Mouse (Mus musculus) MEL (cell line): Measurements from ENCODE around the gene 8030474K03Rik. TPM values are rescaled to one million over a fixed set of nuclear protein-coding genes. Genes with fewer than 3 reads are reported as not detected.

Experiments
- DNase-seq: peaks from one replicate; pipeline ENCODE4 v3.0.0; 2011; ENCODE audit warnings: low read depth, low spot score
- H3K27ac ChIP-seq: 2 replicates; pipeline ENCODE4 v1.5.1; 2012; ENCODE audit warnings: low read depth, mild to moderate bottlenecking, control low read depth, low read length, moderate library complexity; ENCODE audit not compliant: control insufficient read depth
- H3K27me3 ChIP-seq, 2 experiments: fragments of 150-350 bp in 1 of 2; sonication (generic) in 1 of 2; 2 replicates each; pipeline ENCODE4 v1.6.1; 2012; ENCODE audit warnings: low read length in 2 of 2, mild to moderate bottlenecking in 2 of 2, improper control_type of control experiment in 1 of 2, moderate library complexity in 1 of 2; ENCODE audit not compliant: insufficient read depth in 2 of 2, control insufficient read depth in 1 of 2
- H3K36me3 ChIP-seq, 2 experiments: 2 replicates each; pipeline ENCODE4 v1.6.1; 2012 to 2014; ENCODE audit warnings: low read length in 2 of 2, improper control_type of control experiment in 1 of 2, inconsistent platforms in 1 of 2, mild to moderate bottlenecking in 1 of 2; ENCODE audit not compliant: insufficient read depth in 2 of 2, control insufficient read depth in 1 of 2
- H3K4me1 ChIP-seq, 2 experiments: fragments of 150-350 bp in 1 of 2; sonication (generic) in 1 of 2; 2 replicates each; pipeline ENCODE4 v1.6.1; 2012; ENCODE audit warnings: low read length in 2 of 2, improper control_type of control experiment in 1 of 2, mild to moderate bottlenecking in 1 of 2; ENCODE audit not compliant: insufficient read depth in 2 of 2, control insufficient read depth in 1 of 2
- H3K4me3 ChIP-seq, 2 experiments: fragments of 150-350 bp in 1 of 2; sonication (generic) in 1 of 2; 2 replicates each; pipeline ENCODE4 v1.5.1; 2012; ENCODE audit warnings: low read depth in 2 of 2, low read length in 2 of 2, mild to moderate bottlenecking in 2 of 2, moderate library complexity in 2 of 2, control low read depth in 1 of 2, improper control_type of control experiment in 1 of 2; ENCODE audit not compliant: control insufficient read depth in 1 of 2, insufficient read depth in 1 of 2
- H3K79me2 ChIP-seq: 2 replicates; pipeline ENCODE4 v1.6.1; 2012; ENCODE audit warnings: mild to moderate bottlenecking, low read length, moderate library complexity; ENCODE audit not compliant: control insufficient read depth, poor library complexity, insufficient read depth
- H3K9ac ChIP-seq: 2 replicates; pipeline ENCODE4 v1.6.1; 2012; ENCODE audit warnings: low read depth, mild to moderate bottlenecking, control low read depth, low read length, moderate library complexity; ENCODE audit not compliant: control insufficient read depth, poor library complexity, severe bottlenecking
- H3K9me3 ChIP-seq: fragments of 150-350 bp; sonication (generic); replicated peaks from 2 replicates; pipeline ENCODE4 v1.6.1; 2012; ENCODE audit warnings: mild to moderate bottlenecking, low read length, improper control_type of control experiment, moderate library complexity; ENCODE audit not compliant: insufficient read depth
- CHD2 ChIP-seq: IDR thresholded peaks from 2 replicates; pipeline ENCODE4 v1.6.1; 2011; ENCODE audit warnings: low read length, improper control_type of control experiment
- ELF1 ChIP-seq: IDR thresholded peaks from 2 replicates; pipeline ENCODE4 v1.6.1; 2014; ENCODE audit warnings: low read depth, mild to moderate bottlenecking, inconsistent platforms, low read length, improper control_type of control experiment, moderate library complexity
- EP300 ChIP-seq, 2 experiments: IDR thresholded peaks; 2 replicates each; pipeline ENCODE4 v1.6.1; 2011; ENCODE audit warnings: improper control_type of control experiment in 2 of 2, low read length in 2 of 2, low read depth in 1 of 2, mild to moderate bottlenecking in 1 of 2
- ETS1 ChIP-seq: IDR thresholded peaks from 2 replicates; pipeline ENCODE4 v1.6.1; 2012; ENCODE audit warnings: low read depth, mild to moderate bottlenecking, inconsistent platforms, low read length, improper control_type of control experiment, moderate library complexity
- GATA1 ChIP-seq: IDR thresholded peaks from 2 replicates; pipeline ENCODE4 v1.6.1; 2011; ENCODE audit warnings: low read depth, low read length, improper control_type of control experiment
- HCFC1 ChIP-seq: IDR thresholded peaks from 2 replicates; pipeline ENCODE4 v1.6.1; 2012; ENCODE audit warnings: low read depth, mild to moderate bottlenecking, inconsistent platforms, low read length, improper control_type of control experiment, moderate library complexity
- KAT2A ChIP-seq: conservative IDR thresholded peaks from 2 replicates; pipeline ENCODE4 v1.6.1; 2012; ENCODE audit warnings: low read depth, low read length, improper control_type of control experiment, inconsistent platforms
- MAFK ChIP-seq: IDR thresholded peaks from 2 replicates; pipeline ENCODE4 v1.6.1; 2011; ENCODE audit warnings: low read depth, mild to moderate bottlenecking, low read length, improper control_type of control experiment, borderline replicate concordance
- MAX ChIP-seq: IDR thresholded peaks from 2 replicates; pipeline ENCODE4 v1.6.1; 2011; ENCODE audit warnings: low read length, improper control_type of control experiment
- MXI1 ChIP-seq: IDR thresholded peaks from 2 replicates; pipeline ENCODE4 v1.6.1; 2011; ENCODE audit warnings: mild to moderate bottlenecking, low read depth, low read length, improper control_type of control experiment
- MYB ChIP-seq: IDR thresholded peaks from 2 replicates; pipeline ENCODE4 v1.6.1; 2011; ENCODE audit warnings: mild to moderate bottlenecking, low read depth, low read length, improper control_type of control experiment
- NELFE ChIP-seq: IDR thresholded peaks from 2 replicates; pipeline ENCODE4 v1.6.1; 2011; ENCODE audit warnings: low read depth, low read length, improper control_type of control experiment
- NRF1 ChIP-seq: IDR thresholded peaks from 2 replicates; pipeline ENCODE4 v1.6.1; 2014; ENCODE audit warnings: low read depth, mild to moderate bottlenecking, inconsistent platforms, low read length, improper control_type of control experiment, moderate library complexity; ENCODE audit not compliant: poor library complexity, insufficient read depth, severe bottlenecking
- POLR2A ChIP-seq, 2 experiments: IDR thresholded peaks; 2 replicates each; pipeline ENCODE4 v1.6.1; 2011 to 2012; ENCODE audit warnings: low read length in 2 of 2, mild to moderate bottlenecking in 2 of 2, control low read depth in 1 of 2, improper control_type of control experiment in 1 of 2, low read depth in 1 of 2, moderate library complexity in 1 of 2; ENCODE audit not compliant: control insufficient read depth in 1 of 2, insufficient read depth in 1 of 2, poor library complexity in 1 of 2
- POLR2AphosphoS2 ChIP-seq: IDR thresholded peaks from 2 replicates; pipeline ENCODE4 v1.6.1; 2011; ENCODE audit warnings: low read length, improper control_type of control experiment
- POLR2AphosphoS5 ChIP-seq: IDR thresholded peaks from 2 replicates; pipeline ENCODE4 v1.6.1; 2012; ENCODE audit warnings: low read depth, borderline replicate concordance, mild to moderate bottlenecking, inconsistent platforms, low read length, moderate library complexity, mixed read lengths
- RAD21 ChIP-seq: IDR thresholded peaks from 2 replicates; pipeline ENCODE4 v1.6.1; 2011; ENCODE audit warnings: mild to moderate bottlenecking, low read depth, low read length, improper control_type of control experiment
- RCOR1 ChIP-seq: IDR thresholded peaks from 2 replicates; pipeline ENCODE4 v1.6.1; 2012; ENCODE audit warnings: low read depth, mild to moderate bottlenecking, inconsistent platforms, low read length, improper control_type of control experiment
- TAL1 ChIP-seq: IDR thresholded peaks from 2 replicates; pipeline ENCODE4 v1.6.1; 2012; ENCODE audit warnings: mild to moderate bottlenecking, inconsistent platforms, low read length, moderate library complexity, mixed read lengths
- TBP ChIP-seq: IDR thresholded peaks from 2 replicates; pipeline ENCODE4 v1.8.0; 2011; ENCODE audit warnings: low read depth, low read length, improper control_type of control experiment
- TCF12 ChIP-seq: IDR thresholded peaks from 2 replicates; pipeline ENCODE4 v1.6.1; 2014; ENCODE audit warnings: low read depth, mild to moderate bottlenecking, inconsistent platforms, low read length, improper control_type of control experiment, moderate library complexity
- USF1 ChIP-seq: IDR thresholded peaks from 2 replicates; pipeline ENCODE4 v1.6.1; 2014; ENCODE audit warnings: low read depth, mild to moderate bottlenecking, inconsistent platforms, low read length, improper control_type of control experiment, moderate library complexity
- ZC3H11A ChIP-seq: IDR thresholded peaks from 2 replicates; pipeline ENCODE4 v1.6.1; 2012; ENCODE audit warnings: low read depth, mild to moderate bottlenecking, inconsistent platforms, low read length, improper control_type of control experiment
- ZKSCAN1 ChIP-seq: IDR thresholded peaks from 2 replicates; pipeline ENCODE4 v1.6.1; 2012; ENCODE audit warnings: low read depth, mild to moderate bottlenecking, inconsistent platforms, low read length, improper control_type of control experiment, moderate library complexity
- polyA plus RNA-seq, 2 experiments: library from polyadenylated mRNA; stranded (reverse) in 1 of 2; unstranded in 1 of 2; fragments of >175 nt in 1 of 2; fragments of >200 nt in 1 of 2; gene quantifications; 2 replicates each; pipeline versions ENCODE4 v1.2.1 to v1.2.4; 2012; ENCODE audit warnings: low replicate concordance in 2 of 2, low read depth in 1 of 2; ENCODE audit not compliant: insufficient read length in 2 of 2, insufficient read depth in 1 of 2, missing spikeins in 1 of 2
- total RNA-seq: library from RNA; depleted of rRNA; stranded (reverse); fragments of 300-350 nt; gene quantifications from 2 replicates; pipeline ENCODE4 v1.2.3, GENCODE M21; 2012; rRNA removed

8030474K03Rik gene
- not detected in 2 replicates for total RNA-seq
- not detected for polyA plus RNA-seq

DNA sequence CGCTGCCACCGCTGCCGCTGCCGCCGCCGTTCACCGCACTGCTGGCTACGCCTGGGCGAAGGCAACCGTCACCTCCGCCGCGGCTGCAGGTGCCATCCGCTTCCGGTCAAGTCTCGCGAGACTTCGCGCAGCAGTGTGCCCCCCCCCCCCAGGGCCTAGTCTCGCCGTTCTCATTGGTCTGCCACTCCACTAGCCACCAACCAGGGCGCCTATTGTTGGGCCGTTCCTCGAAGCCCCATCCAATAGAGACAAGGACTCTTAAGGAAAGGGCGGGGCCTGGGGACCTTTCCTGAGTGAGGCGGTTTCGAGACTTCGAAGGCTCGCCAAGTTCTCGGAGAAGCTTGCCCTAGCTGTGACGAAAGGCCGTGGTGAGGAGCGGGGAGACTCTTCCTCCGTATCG lies at the start of gene 8030474K03Rik, which contains the start of gene Gm4779:
Gene 8030474K03Rik, plus strand, starts transcription at position 315 of the 400 bp plus-strand sequence.
Gene Gm4779, minus strand, starts transcription at position 82 of the 400 bp plus-strand sequence.
- Histone ChIP-seq H3K9me3 (no peaks in the 10 kb centered on the region), H3K27me3 (no peaks in the 10 kb centered on the region; a peak in 1 of 4 replicates), H3K9ac (no peak within 1 kb of the TSS)
- no peak for DNase-seq
- no peak for TF ChIP-seq MYB
- no peak for TF ChIP-seq MAFK
- TF ChIP-seq TAL1, result no peak
- TF ChIP-seq POLR2A (IDR thresholded peaks at IDR 0.05; ENCODE audit: control insufficient read depth in 1 of 2, insufficient read depth in 1 of 2, low read depth in 1 of 2, low read length in 2 of 2, poor library complexity in 1 of 2), result no peak
- TF ChIP-seq RCOR1, result no peak
- TF ChIP-seq TCF12, result no peak
- TF ChIP-seq EP300 (IDR thresholded peaks at IDR 0.05; ENCODE audit: low read depth in 1 of 2, low read length in 2 of 2), result no peak
- no peak for TF ChIP-seq NELFE
- no peak for TF ChIP-seq HCFC1
- TF ChIP-seq GATA1, result no peak
- no peak for TF ChIP-seq ZKSCAN1
- TF ChIP-seq NRF1, result no peak
- TF ChIP-seq USF1, result no peak
- TF ChIP-seq, all 39 proteins: peak for 0
- H3K27ac ChIP-seq, result no peak within 1 kb of the TSS
- no peak within 1 kb of the TSS for H3K4me3 ChIP-seq
- no peaks in the 10 kb centered on the region for H3K4me1 ChIP-seq
- no peaks in the 10 kb centered on the region for H3K79me2 ChIP-seq
- no peaks in the 10 kb centered on the region for H3K36me3 ChIP-seq

DNA sequence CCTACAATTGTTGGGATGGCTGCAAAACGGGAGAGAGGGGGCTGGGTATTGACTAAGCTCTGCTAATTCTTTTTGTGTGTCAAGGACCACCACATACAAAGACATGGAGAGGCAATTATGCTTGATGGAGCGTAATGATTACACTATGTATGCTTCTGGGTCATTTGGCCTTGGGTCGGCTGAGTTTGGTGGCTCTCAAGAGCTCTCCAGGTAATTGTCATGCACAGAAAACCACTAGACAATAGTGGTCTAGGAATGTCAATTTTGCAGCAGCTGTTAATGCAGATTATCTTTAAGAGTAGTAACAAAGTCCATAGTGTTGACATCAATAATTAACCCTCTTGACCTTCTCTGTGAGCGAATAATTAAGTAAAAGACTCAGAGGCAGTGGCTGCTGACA lies 44.3 kb upstream of the 8030474K03Rik start:
- no peaks in the 10 kb centered on the region for H3K79me2 ChIP-seq
- TF ChIP-seq CHD2 (no peak), ETS1 (no peak), MAFK (no peak), KAT2A (no peak), MXI1 (no peak), TBP (no peak), ELF1 (no peak), MYB (no peak), POLR2AphosphoS5 (no peak), ZC3H11A (no peak), ZKSCAN1 (no peak), GATA1 (no peak), POLR2AphosphoS2 (no peak), MAX (no peak), HCFC1 (no peak), RAD21 (no peak)
- H3K4me3 ChIP-seq, result no peak overlapping the region
- H3K27ac ChIP-seq, result no peak overlapping the region
- H3K9me3 ChIP-seq, result no peaks in the 10 kb centered on the region
- DNase-seq, result no peak
- H3K36me3 ChIP-seq, result no peaks in the 10 kb centered on the region
- H3K9ac ChIP-seq, result no peak overlapping the region
- no peaks in the 10 kb centered on the region for H3K4me1 ChIP-seq
- no peaks in the 10 kb centered on the region for H3K27me3 ChIP-seq
